Mouse (Mus musculus): ENCODE results near the gene Spata5. TPM values are rescaled to one million over a fixed set of nuclear protein-coding genes. Genes with fewer than 3 reads are reported as not detected.

Spata5 gene
- total and polyA plus RNA-seq, 3 experiments: 33.5 to 67.6 TPM; not detected in 1

DNA sequence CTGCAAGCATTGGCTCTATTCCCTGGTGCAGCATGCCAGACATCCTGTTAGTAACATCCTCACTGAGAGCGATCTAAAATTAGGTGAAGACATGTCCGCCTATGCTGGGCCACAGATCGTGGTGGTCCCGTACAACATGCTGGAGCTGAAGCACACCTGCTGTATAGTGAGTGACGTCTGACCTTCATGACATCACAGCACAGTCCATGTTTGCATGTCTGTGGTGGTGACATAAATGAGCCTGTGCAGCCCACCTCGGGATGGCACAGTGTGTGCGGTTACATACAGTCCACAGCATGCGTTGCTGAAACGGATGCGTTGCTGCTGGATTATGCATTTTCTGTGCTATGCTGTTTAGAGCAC is 186.2 kb downstream of the Spata5 start:
- no peak overlapping the region for H3K4me3 ChIP-seq (ENCODE audit: control insufficient read depth in 1 of 2, insufficient read depth in 1 of 2, low read depth in 2 of 2, low read length in 2 of 2)
- no peaks in the 10 kb centered on the region for H3K9me3 ChIP-seq (replicated peaks; ENCODE audit: insufficient read depth, low read length)
- no peaks in the 10 kb centered on the region for H3K27me3 ChIP-seq (ENCODE audit: control insufficient read depth in 1 of 2, insufficient read depth in 2 of 2, low read length in 2 of 2)
- H3K27ac ChIP-seq (ENCODE audit: control insufficient read depth, low read depth, low read length): no peak overlapping the region
- no peak overlapping the region for H3K9ac ChIP-seq (ENCODE audit: control insufficient read depth, low read depth, low read length, poor library complexity, severe bottlenecking)
- no peak for DNase-seq (ENCODE audit: low read depth, low spot score)
- no peaks in the 10 kb centered on the region for H3K79me2 ChIP-seq (ENCODE audit: control insufficient read depth, insufficient read depth, low read length, poor library complexity)
- no peaks in the 10 kb centered on the region for H3K36me3 ChIP-seq (ENCODE audit: control insufficient read depth in 1 of 2, insufficient read depth in 2 of 2, low read length in 2 of 2)
- H3K4me1 ChIP-seq (ENCODE audit: control insufficient read depth in 1 of 2, insufficient read depth in 2 of 2, low read length in 2 of 2): no peaks in the 10 kb centered on the region
- TF ChIP-seq CHD2 (IDR thresholded peaks at IDR 0.05; ENCODE audit: low read length) (no peak), SIN3A (IDR thresholded peaks at IDR 0.05; ENCODE audit: low read length) (no peak), RCOR1 (IDR thresholded peaks at IDR 0.05; ENCODE audit: low read depth, low read length) (no peak), NRF1 (IDR thresholded peaks at IDR 0.05; ENCODE audit: insufficient read depth, low read depth, low read length, poor library complexity, severe bottlenecking) (no peak), NELFE (IDR thresholded peaks at IDR 0.05; ENCODE audit: low read depth, low read length) (no peak), GABPA (IDR thresholded peaks at IDR 0.05; ENCODE audit: low read depth, low read length) (no peak), CHD1 (IDR thresholded peaks at IDR 0.05; ENCODE audit: low read depth, low read length) (no peak), MXI1 (IDR thresholded peaks at IDR 0.05; ENCODE audit: low read depth, low read length) (no peak), SMC3 (IDR thresholded peaks at IDR 0.05; ENCODE audit: low read depth, low read length) (no peak), ZNF384 (IDR thresholded peaks at IDR 0.05; ENCODE audit: low read depth, low read length) (no peak), POLR2A (IDR thresholded peaks at IDR 0.05; ENCODE audit: control insufficient read depth in 1 of 2, insufficient read depth in 1 of 2, low read depth in 1 of 2, low read length in 2 of 2, poor library complexity in 1 of 2) (no peak), TCF12 (IDR thresholded peaks at IDR 0.05; ENCODE audit: low read depth, low read length) (no peak), MYC (IDR thresholded peaks at IDR 0.05; ENCODE audit: low read depth, low read length) (no peak), KAT2A (conservative IDR thresholded peaks at IDR 0.05; ENCODE audit: low read depth, low read length) (no peak), HCFC1 (IDR thresholded peaks at IDR 0.05; ENCODE audit: low read depth, low read length) (no peak), UBTF (IDR thresholded peaks at IDR 0.05; ENCODE audit: borderline replicate concordance, insufficient read depth, low read depth, low read length) (no peak), RAD21 (IDR thresholded peaks at IDR 0.05; ENCODE audit: low read depth, low read length) (no peak), POLR2AphosphoS5 (IDR thresholded peaks at IDR 0.05; ENCODE audit: borderline replicate concordance, low read depth, low read length) (no peak), MYB (IDR thresholded peaks at IDR 0.05; ENCODE audit: low read depth, low read length) (no peak), MEF2A (IDR thresholded peaks at IDR 0.05; ENCODE audit: extremely low read depth, insufficient replicate concordance, low read depth, low read length, poor library complexity, severe bottlenecking) (no peak)

DNA sequence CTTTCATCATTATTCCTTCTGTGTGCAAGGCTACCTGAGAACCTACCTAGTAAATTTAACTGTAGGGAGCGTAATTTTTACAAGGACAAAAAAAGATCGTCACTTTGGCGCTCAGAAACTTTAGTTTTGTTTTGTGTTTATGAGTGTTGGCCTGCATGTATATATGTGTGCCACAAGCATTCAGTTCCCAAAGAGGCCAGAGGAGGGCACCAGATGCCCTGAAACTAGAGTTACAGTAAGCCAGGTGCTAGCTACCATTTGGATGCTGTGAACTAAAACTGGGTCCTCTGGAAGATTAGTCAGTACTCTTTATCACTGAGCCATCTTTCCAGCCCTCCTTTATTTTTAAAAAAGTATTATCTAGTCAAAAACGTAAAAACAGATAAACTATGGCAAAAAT is 189.2 kb downstream of the Spata5 start:
- Histone ChIP-seq H3K36me3 (ENCODE audit: control insufficient read depth in 1 of 2, insufficient read depth in 2 of 2, low read length in 2 of 2) (no peaks in the 10 kb centered on the region), H3K4me1 (ENCODE audit: control insufficient read depth in 1 of 2, insufficient read depth in 2 of 2, low read length in 2 of 2) (no peaks in the 10 kb centered on the region), H3K9me3 (replicated peaks; ENCODE audit: insufficient read depth, low read length) (no peaks in the 10 kb centered on the region), H3K4me3 (ENCODE audit: control insufficient read depth in 1 of 2, insufficient read depth in 1 of 2, low read depth in 2 of 2, low read length in 2 of 2) (no peak overlapping the region), H3K9ac (ENCODE audit: control insufficient read depth, low read depth, low read length, poor library complexity, severe bottlenecking) (no peak overlapping the region), H3K27ac (ENCODE audit: control insufficient read depth, low read depth, low read length) (no peak overlapping the region), H3K27me3 (ENCODE audit: control insufficient read depth in 1 of 2, insufficient read depth in 2 of 2, low read length in 2 of 2) (no peaks in the 10 kb centered on the region), H3K79me2 (ENCODE audit: control insufficient read depth, insufficient read depth, low read length, poor library complexity) (no peaks in the 10 kb centered on the region)
- TF ChIP-seq E2F4 (IDR thresholded peaks at IDR 0.05; ENCODE audit: borderline replicate concordance, low read depth, low read length): no peak
- no peak for TF ChIP-seq TCF12 (IDR thresholded peaks at IDR 0.05; ENCODE audit: low read depth, low read length)
- TF ChIP-seq MAX (IDR thresholded peaks at IDR 0.05; ENCODE audit: low read length): no peak
- no peak for TF ChIP-seq USF1 (IDR thresholded peaks at IDR 0.05; ENCODE audit: low read depth, low read length)
- peak; percentile 82 for TF ChIP-seq RAD21 (IDR thresholded peaks at IDR 0.05; ENCODE audit: low read depth, low read length)
- TF ChIP-seq CTCF (IDR thresholded peaks at IDR 0.05 in 2 of 3, conservative IDR thresholded peaks at IDR 0.05 in 1 of 3; ENCODE audit: control insufficient read depth in 1 of 3, insufficient read depth in 1 of 3, low read depth in 2 of 3, low read length in 3 of 3, poor library complexity in 1 of 3, severe bottlenecking in 1 of 3): peak; percentile 62 to 72 (median 66)
- TF ChIP-seq GATA1 (IDR thresholded peaks at IDR 0.05; ENCODE audit: low read depth, low read length): 0 out of 2 replicates have a peak, but pooled peaks have one; percentile 9
- no peak for TF ChIP-seq ETS1 (IDR thresholded peaks at IDR 0.05; ENCODE audit: low read depth, low read length)
- TF ChIP-seq MAZ (IDR thresholded peaks at IDR 0.05; ENCODE audit: low read depth, low read length): no peak
- TF ChIP-seq HCFC1 (IDR thresholded peaks at IDR 0.05; ENCODE audit: low read depth, low read length): no peak
- TF ChIP-seq NRF1 (IDR thresholded peaks at IDR 0.05; ENCODE audit: insufficient read depth, low read depth, low read length, poor library complexity, severe bottlenecking): no peak
- no peak for TF ChIP-seq UBTF (IDR thresholded peaks at IDR 0.05; ENCODE audit: borderline replicate concordance, insufficient read depth, low read depth, low read length)
- TF ChIP-seq SMC3 (IDR thresholded peaks at IDR 0.05; ENCODE audit: low read depth, low read length): peak; percentile 85
- no peak for TF ChIP-seq CHD1 (IDR thresholded peaks at IDR 0.05; ENCODE audit: low read depth, low read length)
- TF ChIP-seq ZC3H11A (IDR thresholded peaks at IDR 0.05; ENCODE audit: low read depth, low read length): peak; percentile 80
- TF ChIP-seq MXI1 (IDR thresholded peaks at IDR 0.05; ENCODE audit: low read depth, low read length): no peak
- peak; percentile 62 for DNase-seq (ENCODE audit: low read depth, low spot score)

All from MEL (cell line).